Mouse (Mus musculus): ENCODE data around the gene Usp47.

Gene Usp47

GRCm38 (mm10) chr7:112158942-112159341 is 135.6 kb downstream of the Usp47 start, which contains the start of gene Dkk3:
Dkk3 (minus strand) TSS chr7:112159057.
- DNase-seq, result no peak

DNA sequence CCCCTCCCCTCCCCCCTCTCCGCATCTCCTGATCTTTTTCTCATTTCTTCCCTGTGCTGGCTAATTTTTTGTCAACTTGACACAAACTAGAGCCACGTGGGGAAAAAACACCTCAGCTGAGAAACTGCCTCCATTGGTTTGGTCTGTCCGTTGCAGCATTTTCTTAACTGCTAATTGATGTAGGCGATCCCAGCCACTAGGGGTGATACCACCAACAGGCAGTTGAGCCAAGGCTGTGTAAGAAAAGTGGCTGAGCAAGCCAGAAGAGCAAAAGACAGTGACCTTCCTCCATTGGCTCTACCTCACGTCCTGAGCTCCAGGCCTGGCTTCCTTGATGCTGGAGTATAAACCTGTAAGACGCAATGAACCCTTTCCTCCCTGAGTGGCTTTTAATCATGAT is 136.5 kb downstream of the Usp47 start:
- DNase-seq, result no peak
